21 mouse cellular contexts compared by ENCODE assay signal in genomic region chr6:31319431-31319830, GRCm38 (mm10).
DNase-seq lines count a peak whose midpoint lies in the region; ATAC-seq lines count a peak whose summit lies in the region.
"Had no signal": no experiment of that assay in that cellular context is flagged by ENCODE, and none has a peak within 500 bp of the region (broad histone marks: within the 10 kb centered on the region; RNA-seq: fewer than 3 reads in every experiment).

No protein-coding gene starts in this region.

- no peak overlapping the region for H3K4me2 ChIP-seq in midbrain, embryonic 11.5 days
- no peak overlapping the region for H3K4me2 ChIP-seq in midbrain, embryonic 14.5 days (ENCODE audit: low read length)
- H3K4me2 ChIP-seq: embryonic facial prominence, embryonic 12.5 days; forebrain, embryonic 15.5 days; hindbrain, embryonic 13.5 days had no signal

- no peak overlapping the region for H3K9ac ChIP-seq in midbrain, embryonic 11.5 days (ENCODE audit: low read length)
- H3K9ac ChIP-seq in midbrain, embryonic 14.5 days (replicated peaks; ENCODE audit: low read length): no peak overlapping the region
- H3K9ac ChIP-seq: embryonic facial prominence, embryonic 12.5 days; forebrain, embryonic 15.5 days; heart, embryonic 13.5 days; hindbrain, embryonic 13.5 days; intestine, embryonic 15.5 days had no signal

- H3K27ac ChIP-seq in midbrain, embryonic 11.5 days (ENCODE audit: low read depth, low read length): no peak overlapping the region
- no peak overlapping the region for H3K27ac ChIP-seq in midbrain, embryonic 14.5 days (replicated peaks; ENCODE audit: low read depth, low read length)
- H3K27ac ChIP-seq: embryonic facial prominence, embryonic 12.5 days; forebrain, embryonic 15.5 days; heart, embryonic 13.5 days; hindbrain, embryonic 13.5 days; hindbrain, postnatal 0 days; intestine, embryonic 15.5 days had no signal

- peaks cover 6% of the 10 kb centered on the region for H3K4me1 ChIP-seq in midbrain, embryonic 11.5 days (ENCODE audit: control insufficient read depth, insufficient read depth, low read length)
- no peaks in the 10 kb centered on the region for H3K4me1 ChIP-seq in midbrain, embryonic 14.5 days (ENCODE audit: control insufficient read depth, insufficient read depth, low read length)

- H3K9me3 ChIP-seq in midbrain, embryonic 11.5 days (ENCODE audit: control insufficient read depth, low read length): no peaks in the 10 kb centered on the region; the same call in 1 of the 2 replicates
- no peaks in the 10 kb centered on the region for H3K9me3 ChIP-seq in midbrain, embryonic 14.5 days (ENCODE audit: control insufficient read depth, low read length)
- H3K9me3 ChIP-seq: embryonic facial prominence, embryonic 12.5 days; forebrain, embryonic 15.5 days; heart, embryonic 13.5 days; intestine, embryonic 15.5 days had no signal

- H3K27me3 ChIP-seq in midbrain, embryonic 11.5 days (ENCODE audit: control insufficient read depth, insufficient read depth, low read length): no peaks in the 10 kb centered on the region
- H3K27me3 ChIP-seq in midbrain, embryonic 14.5 days (ENCODE audit: control insufficient read depth, insufficient read depth, low read length): 0 out of 2 replicates have a peak, but pooled peaks cover 6% of the 10 kb centered on the region
- H3K27me3 ChIP-seq: embryonic facial prominence, embryonic 12.5 days; forebrain, embryonic 15.5 days; heart, embryonic 13.5 days; intestine, embryonic 15.5 days; Patski had no signal

- H3K36me3 ChIP-seq in midbrain, embryonic 11.5 days (ENCODE audit: control insufficient read depth, insufficient read depth, low read length): no peaks in the 10 kb centered on the region
- no peaks in the 10 kb centered on the region for H3K36me3 ChIP-seq in midbrain, embryonic 14.5 days (ENCODE audit: control insufficient read depth, insufficient read depth, low read length)
- H3K36me3 ChIP-seq: embryonic facial prominence, embryonic 12.5 days; forebrain, embryonic 15.5 days; heart, embryonic 13.5 days; hindbrain, embryonic 13.5 days; intestine, embryonic 15.5 days had no signal

- ATAC-seq in midbrain, embryonic 11.5 days (ENCODE audit: low FRiP score): no peak
- ATAC-seq in midbrain, embryonic 14.5 days (ENCODE audit: low FRiP score, low TSS enrichment): no peak
- ATAC-seq: activated CD4-positive, CD25-positive, alpha-beta regulatory T cell, adult 4 months; forebrain, embryonic 15.5 days; hindbrain, postnatal 0 days; Patski had no signal

- WGBS in midbrain, embryonic 11.5 days: 78% methylated on average over 2 of the region's 2 CpGs
- WGBS in midbrain, embryonic 14.5 days: 90% methylated on average over 2 of the region's 2 CpGs

- DNase-seq in cerebellum, postnatal 14 days: peak; percentile 20 to 37
- DNase-seq in cerebellum, adult 9-10 months: no peak
- DNase-seq in kidney, adult 11 months: peak; percentile 20
- no peak for DNase-seq in kidney, postnatal 4 days
- peak; percentile 28 for DNase-seq in midbrain, embryonic 11.5 days (ENCODE audit: low spot score, missing footprints)
- DNase-seq in midbrain, embryonic 14.5 days: no peak
- no peak for DNase-seq in lung, postnatal 36 days
- DNase-seq in adrenal gland, postnatal 4 days (ENCODE audit: low spot score in 2 of 2): no peak
- DNase-seq: adrenal gland, adult 2 months; adrenal gland, postnatal 25 days; cerebellum, adult 18-20 months; cerebellum, postnatal 25 days; gastrocnemius, postnatal 10 days had no signal

- no peak overlapping the region for H3K4me3 ChIP-seq in midbrain, embryonic 11.5 days (ENCODE audit: low read depth, low read length)
- H3K4me3 ChIP-seq in midbrain, embryonic 14.5 days (replicated peaks; ENCODE audit: low read depth, low read length): no peak overlapping the region
- H3K4me3 ChIP-seq: embryonic facial prominence, embryonic 12.5 days; forebrain, embryonic 15.5 days; heart, embryonic 13.5 days; hindbrain, embryonic 13.5 days; intestine, embryonic 15.5 days had no signal

Comparison
In these comparisons a context has a peak if more than half of its experiments do, and no peak if none do; other contexts are left out.
1. DNase-seq: peak in cerebellum, postnatal 14 days (2 of 2), kidney, adult 11 months (single experiment) and midbrain, embryonic 11.5 days (single experiment); none in cerebellum, adult 9-10 months (single experiment), kidney, postnatal 4 days (0 of 2), midbrain, embryonic 14.5 days (single experiment), lung, postnatal 36 days (single experiment) and adrenal gland, postnatal 4 days (0 of 2).